Mouse (Mus musculus) heart, embryonic 12.5 days (tissue): ENCODE results near the gene Tbck. TPM values are rescaled to one million over a fixed set of nuclear protein-coding genes. Genes with fewer than 3 reads are reported as not detected.
A peak's percentile ranks its signal among the peaks of the same experiment; 100 is the strongest.

Experiments used
- ATAC-seq: fragments of 200-750 bp; cut with Nextera tagmentation; 2 replicates; pipeline ENCODE4 v1.8.0; 2017; ENCODE audit warnings: moderate TSS enrichment, moderate library complexity; ENCODE audit not compliant: insufficient number of reproducible peaks, low FRiP score
- H3K27ac ChIP-seq: fragments of 300-500 bp; sonication (generic); 2 replicates; pipeline ENCODE4 v1.5.1; 2016; ENCODE audit warnings: mild to moderate bottlenecking, moderate library complexity; ENCODE audit not compliant: poor library complexity, severe bottlenecking
- H3K27me3 ChIP-seq: fragments of 300-500 bp; sonication (generic); replicated peaks from 2 replicates; pipeline ENCODE4 v1.6.1; 2016; ENCODE audit warnings: mild to moderate bottlenecking, moderate library complexity
- H3K36me3 ChIP-seq: fragments of 300-500 bp; sonication (generic); 2 replicates; pipeline ENCODE4 v1.6.1; 2016; ENCODE audit warnings: mild to moderate bottlenecking, moderate library complexity
- H3K4me1 ChIP-seq: fragments of 300-500 bp; sonication (generic); replicated peaks from 2 replicates; pipeline ENCODE4 v1.6.1; 2016; ENCODE audit warnings: mild to moderate bottlenecking
- H3K4me2 ChIP-seq: fragments of 300-500 bp; sonication (generic); 2 replicates; pipeline ENCODE4 v1.6.1; 2016; ENCODE audit warnings: mild to moderate bottlenecking, moderate library complexity
- H3K4me3 ChIP-seq: fragments of 300-500 bp; sonication (generic); 2 replicates; pipeline ENCODE4 v1.5.1; 2016; ENCODE audit warnings: mild to moderate bottlenecking
- H3K9ac ChIP-seq: fragments of 300-500 bp; sonication (generic); 2 replicates; pipeline ENCODE4 v1.6.1; 2016; ENCODE audit warnings: mild to moderate bottlenecking, moderate library complexity
- H3K9me3 ChIP-seq: fragments of 300-500 bp; sonication (generic); replicated peaks from 2 replicates; pipeline ENCODE4 v1.6.1; 2016; ENCODE audit warnings: mild to moderate bottlenecking, moderate library complexity
- WGBS: fragments of 180-500 bp; shearing (Covaris S2); methylation state at CpG from one replicate; pipeline ENCODE4 v1.1.7; 2016; 5-methylcytosine and 5-hydroxymethylcytosine counted together
- polyA plus RNA-seq: library from polyadenylated mRNA; unstranded; fragments of >200 nt; fragmentation: Nextera tagmentation; extraction: Ambion mirVana; gene quantifications from 2 replicates; pipeline ENCODE4 v1.2.1, GENCODE M21; 2016

Tbck gene
- polyA plus RNA-seq, 1 experiment from 2014 or later: 14.2 TPM

DNA sequence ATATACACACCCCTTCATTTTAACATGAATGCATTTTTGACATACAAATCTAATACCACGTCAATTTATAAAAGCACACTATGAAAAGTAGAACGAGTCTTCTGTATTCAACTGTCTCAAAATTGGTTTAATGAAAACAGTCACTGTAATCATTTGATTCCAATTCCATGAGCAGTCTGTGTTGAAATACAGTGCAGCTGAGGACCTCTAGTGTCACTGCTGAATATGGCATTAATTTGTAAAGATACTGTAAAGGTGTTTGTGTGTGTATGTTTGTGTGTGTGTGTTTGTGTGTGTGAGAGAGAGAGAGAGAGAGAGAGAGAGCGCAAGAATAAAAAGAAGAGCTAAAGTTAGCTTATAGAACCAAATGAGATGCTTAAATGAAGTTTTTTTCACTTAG lies 17.4 kb downstream of the Tbck start:
- Histone ChIP-seq H3K9me3 (no peaks in the 10 kb centered on the region), H3K4me3 (no peak overlapping the region), H3K27ac (no peak overlapping the region), H3K4me1 (no peaks in the 10 kb centered on the region), H3K36me3 (peaks cover 4% of the 10 kb centered on the region; the same call in 1 of the 2 replicates), H3K4me2 (no peak overlapping the region), H3K27me3 (no peaks in the 10 kb centered on the region), H3K9ac (no peak overlapping the region)
- 77% methylated on average over 3 of the region's 3 CpGs for WGBS
- no peak for ATAC-seq

- Histone ChIP-seq H3K36me3 (peaks cover 6% of the 10 kb centered on the region; the same call in 1 of the 2 replicates), H3K27ac (no peak overlapping the region), H3K9ac (no peak overlapping the region), H3K4me1 (no peaks in the 10 kb centered on the region), H3K9me3 (no peaks in the 10 kb centered on the region), H3K4me2 (no peak overlapping the region), H3K4me3 (no peak overlapping the region), H3K27me3 (no peaks in the 10 kb centered on the region)
- WGBS: 85% methylated on average over 3 of the region's 3 CpGs
- no peak for ATAC-seq
Observed at GRCm38 (mm10) chr3:132704216-132704615, 20.3 kb downstream of the Tbck start.

DNA sequence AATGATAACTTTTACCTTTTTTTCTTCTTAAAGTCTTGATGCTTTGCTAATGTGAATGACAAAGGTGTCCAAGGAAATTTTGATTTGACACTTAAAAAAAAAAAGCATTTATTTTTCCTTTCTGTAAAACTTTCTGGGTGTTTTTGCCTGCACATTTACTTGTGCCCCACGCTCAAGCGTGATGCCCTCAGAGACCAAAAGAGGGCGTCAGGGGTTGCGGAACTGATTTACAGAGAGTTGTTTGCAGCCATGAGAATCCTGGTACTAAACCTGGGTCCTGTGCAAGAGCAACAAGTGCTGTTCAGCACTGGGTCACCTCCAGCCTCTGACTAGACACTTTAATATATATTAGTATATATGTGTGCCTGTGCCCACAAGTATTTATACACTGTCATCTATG lies 23.0 kb downstream of the Tbck start:
- H3K9ac ChIP-seq: no peak overlapping the region
- H3K4me1 ChIP-seq: no peaks in the 10 kb centered on the region
- ATAC-seq: no peak
- no peaks in the 10 kb centered on the region for H3K27me3 ChIP-seq
- WGBS: 72% methylated on average over 4 of the region's 4 CpGs
- H3K9me3 ChIP-seq: no peaks in the 10 kb centered on the region
- no peak overlapping the region for H3K4me2 ChIP-seq
- peaks cover 4% of the 10 kb centered on the region; the same call in 1 of the 2 replicates for H3K36me3 ChIP-seq
- no peak overlapping the region for H3K4me3 ChIP-seq
- H3K27ac ChIP-seq: no peak overlapping the region

GRCm38 (mm10) chr3:132713913-132714312 lies 30.0 kb downstream of the Tbck start:
- no peaks in the 10 kb centered on the region for H3K9me3 ChIP-seq
- H3K36me3 ChIP-seq: peaks cover 6% of the 10 kb centered on the region; the same call in 1 of the 2 replicates
- no peak overlapping the region for H3K27ac ChIP-seq
- no peak overlapping the region for H3K4me3 ChIP-seq
- no peak overlapping the region for H3K9ac ChIP-seq
- no peak for ATAC-seq
- H3K4me2 ChIP-seq: no peak overlapping the region
- no peaks in the 10 kb centered on the region for H3K27me3 ChIP-seq
- H3K4me1 ChIP-seq: no peaks in the 10 kb centered on the region
- 61% methylated on average over 5 of the region's 5 CpGs for WGBS

GRCm38 (mm10) chr3:132717316-132717715 lies 33.4 kb downstream of the Tbck start:
- H3K9ac ChIP-seq: no peak overlapping the region
- H3K4me3 ChIP-seq: no peak overlapping the region
- 95% methylated on average over 4 of the region's 4 CpGs for WGBS
- H3K27me3 ChIP-seq: no peaks in the 10 kb centered on the region
- H3K4me2 ChIP-seq: no peak overlapping the region
- no peak for ATAC-seq
- no peaks in the 10 kb centered on the region for H3K9me3 ChIP-seq
- peaks cover 16% of the 10 kb centered on the region for H3K36me3 ChIP-seq
- no peak overlapping the region for H3K27ac ChIP-seq
- H3K4me1 ChIP-seq: no peaks in the 10 kb centered on the region

GRCm38 (mm10) chr3:132724326-132724725 lies 40.4 kb downstream of the Tbck start:
- WGBS: 92% methylated on average over 3 of the region's 3 CpGs
- Histone ChIP-seq H3K4me1 (no peaks in the 10 kb centered on the region), H3K4me3 (no peak overlapping the region), H3K36me3 (peaks cover 40% of the 10 kb centered on the region), H3K9me3 (no peaks in the 10 kb centered on the region), H3K9ac (no peak overlapping the region), H3K27me3 (no peaks in the 10 kb centered on the region), H3K4me2 (no peak overlapping the region), H3K27ac (no peak overlapping the region)
- no peak for ATAC-seq

- Histone ChIP-seq H3K9me3 (no peaks in the 10 kb centered on the region), H3K9ac (no peak overlapping the region), H3K4me3 (no peak overlapping the region), H3K36me3 (peaks cover 4% of the 10 kb centered on the region; the same call in 1 of the 2 replicates), H3K4me2 (no peak overlapping the region), H3K4me1 (peaks cover 9% of the 10 kb centered on the region), H3K27me3 (no peaks in the 10 kb centered on the region), H3K27ac (no peak overlapping the region)
- WGBS: 72% methylated on average over 10 of the region's 10 CpGs
- no peak for ATAC-seq
Observed at GRCm38 (mm10) chr3:132744287-132745146, 60.6 kb downstream of the Tbck start.

GRCm38 (mm10) chr3:132747036-132747435 lies 63.1 kb downstream of the Tbck start:
- H3K27me3 ChIP-seq: no peaks in the 10 kb centered on the region
- no peak overlapping the region for H3K4me2 ChIP-seq
- peak; percentile 73; the same call in 1 of the 2 replicates for ATAC-seq
- H3K27ac ChIP-seq: no peak overlapping the region
- H3K4me3 ChIP-seq: no peak overlapping the region
- WGBS: 25% methylated on average over 3 of the region's 3 CpGs
- peaks cover 9% of the 10 kb centered on the region for H3K4me1 ChIP-seq
- H3K9me3 ChIP-seq: no peaks in the 10 kb centered on the region
- H3K9ac ChIP-seq: no peak overlapping the region
- H3K36me3 ChIP-seq: peaks cover 4% of the 10 kb centered on the region; the same call in 1 of the 2 replicates

DNA sequence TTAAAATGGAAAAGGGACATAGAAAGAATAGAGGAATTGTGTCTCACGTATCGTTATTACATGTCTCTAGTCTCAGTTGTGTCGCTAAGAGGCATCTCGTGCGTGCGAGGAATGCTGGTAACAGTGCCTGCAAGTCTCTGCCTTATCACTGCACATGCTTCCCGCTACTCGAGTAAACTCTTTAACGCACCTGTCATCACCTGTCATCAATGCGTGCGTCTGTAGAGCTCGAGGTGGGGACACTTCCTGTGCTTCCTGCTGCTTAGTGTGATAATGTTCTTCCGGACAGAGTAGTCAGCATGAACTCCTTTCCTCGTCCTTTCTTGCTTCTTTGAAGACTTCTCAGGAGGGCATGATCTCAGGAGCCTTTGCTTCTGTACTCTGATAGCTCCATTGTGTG lies 63.8 kb downstream of the Tbck start:
- Histone ChIP-seq H3K4me1 (peaks cover 9% of the 10 kb centered on the region), H3K36me3 (peaks cover 3% of the 10 kb centered on the region; the same call in 1 of the 2 replicates), H3K9ac (no peak overlapping the region), H3K27me3 (no peaks in the 10 kb centered on the region), H3K4me2 (peak overlapping the region; percentile 43), H3K9me3 (no peaks in the 10 kb centered on the region), H3K27ac (0 out of 2 replicates have a peak overlapping the region, but pooled peaks have one; percentile 16), H3K4me3 (no peak overlapping the region)
- peak; percentile 55; the same call in 1 of the 2 replicates for ATAC-seq
- 5% methylated on average over 14 of the region's 14 CpGs for WGBS

GRCm38 (mm10) chr3:132748750-132749149 lies 64.8 kb downstream of the Tbck start:
- no peak overlapping the region for H3K4me3 ChIP-seq
- H3K9me3 ChIP-seq: no peaks in the 10 kb centered on the region
- H3K36me3 ChIP-seq: peaks cover 9% of the 10 kb centered on the region
- WGBS: 70% methylated on average over 3 of the region's 3 CpGs
- ATAC-seq: no peak
- no peak overlapping the region for H3K9ac ChIP-seq
- H3K27ac ChIP-seq: no peak overlapping the region
- peaks cover 9% of the 10 kb centered on the region for H3K4me1 ChIP-seq
- H3K4me2 ChIP-seq: no peak overlapping the region
- no peaks in the 10 kb centered on the region for H3K27me3 ChIP-seq

- ATAC-seq: no peak
- Histone ChIP-seq H3K9me3 (no peaks in the 10 kb centered on the region), H3K4me2 (no peak overlapping the region), H3K36me3 (peaks cover 24% of the 10 kb centered on the region), H3K4me1 (peaks cover 5% of the 10 kb centered on the region), H3K27ac (no peak overlapping the region), H3K9ac (no peak overlapping the region), H3K27me3 (no peaks in the 10 kb centered on the region), H3K4me3 (no peak overlapping the region)
- WGBS: 75% methylated on average over 4 of the region's 4 CpGs
Observed at GRCm38 (mm10) chr3:132752772-132753171, 68.8 kb downstream of the Tbck start.
